Mouse (Mus musculus) adrenal gland (tissue): Measurements from ENCODE around the gene Gm45618.

Experiments used
- intact Hi-C: fragments of 180-260 bp; cut with DNase I; formaldehyde crosslinking; loops from one replicate; pipeline ENCODE4 v1.15.1; 2025

The Gm45618 gene

DNA sequence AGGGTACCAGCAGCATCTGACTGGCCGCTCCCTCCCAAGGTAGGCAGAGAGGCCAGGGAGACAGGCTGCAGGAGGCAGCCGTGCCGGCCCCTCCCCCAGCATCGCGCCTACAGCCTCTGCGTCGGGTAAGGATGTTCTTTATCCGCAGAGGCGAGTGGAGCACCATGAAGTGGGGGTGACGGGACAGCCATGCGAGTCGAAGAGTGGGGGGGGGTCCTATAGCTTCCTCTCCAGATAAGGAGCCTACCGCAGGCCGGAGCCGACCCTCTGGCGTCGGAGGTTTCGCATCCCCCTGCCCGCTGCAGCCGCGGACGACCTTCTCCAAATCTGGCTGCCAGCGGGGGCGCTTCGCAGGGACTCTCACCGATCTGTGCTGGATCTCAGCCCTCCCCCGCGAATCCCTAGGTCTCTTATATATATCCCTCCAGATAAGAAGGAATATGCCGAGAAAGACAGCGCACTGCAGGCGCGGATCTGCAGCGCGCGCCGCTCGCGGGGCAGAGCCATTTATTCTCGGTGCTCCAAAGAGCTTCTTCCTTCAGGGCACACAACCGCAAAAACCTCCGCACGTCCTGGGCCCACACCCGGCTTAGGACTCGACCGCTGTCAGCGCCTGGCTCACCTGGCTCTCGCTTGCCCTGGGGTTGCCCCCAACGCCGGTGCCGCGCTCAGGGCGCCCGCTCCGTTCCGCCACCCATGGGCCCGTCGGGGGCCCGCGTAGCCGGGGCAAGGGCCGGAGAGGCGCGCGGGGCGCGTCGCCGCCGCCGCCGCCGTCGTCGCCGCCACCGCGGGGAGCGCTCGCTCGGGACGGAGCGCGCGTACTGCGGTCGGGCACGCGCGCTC is 26.0 kb downstream of the Gm45618 start:
- intact Hi-C loops, result no loop called here

DNA sequence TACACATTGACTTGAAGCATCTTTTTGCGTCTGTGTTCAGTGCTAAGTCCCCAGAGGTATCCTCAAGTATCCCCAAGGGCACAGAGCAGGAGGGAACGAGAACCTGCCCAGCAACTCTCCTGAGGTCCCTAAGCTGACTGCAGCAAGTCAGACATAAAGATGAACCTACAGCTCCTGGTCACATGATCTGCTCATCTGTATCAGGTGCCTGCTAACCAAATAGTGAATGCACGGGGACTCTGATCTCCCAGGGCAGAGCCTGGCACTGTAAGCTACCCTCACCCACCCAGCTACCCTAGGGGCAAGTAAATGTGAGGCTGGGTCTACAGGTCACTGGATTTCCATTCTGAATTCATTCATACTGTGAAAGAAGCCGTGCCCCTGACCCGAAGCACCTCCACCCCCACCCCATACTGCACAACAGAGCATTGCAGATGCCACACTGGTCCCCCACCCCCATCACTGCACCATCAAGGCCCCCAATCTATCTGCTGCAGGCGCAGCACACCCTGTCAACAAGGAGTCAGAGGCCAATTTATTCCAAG is 26.8 kb downstream of the Gm45618 start:
- intact Hi-C loops, result no loop called here

DNA sequence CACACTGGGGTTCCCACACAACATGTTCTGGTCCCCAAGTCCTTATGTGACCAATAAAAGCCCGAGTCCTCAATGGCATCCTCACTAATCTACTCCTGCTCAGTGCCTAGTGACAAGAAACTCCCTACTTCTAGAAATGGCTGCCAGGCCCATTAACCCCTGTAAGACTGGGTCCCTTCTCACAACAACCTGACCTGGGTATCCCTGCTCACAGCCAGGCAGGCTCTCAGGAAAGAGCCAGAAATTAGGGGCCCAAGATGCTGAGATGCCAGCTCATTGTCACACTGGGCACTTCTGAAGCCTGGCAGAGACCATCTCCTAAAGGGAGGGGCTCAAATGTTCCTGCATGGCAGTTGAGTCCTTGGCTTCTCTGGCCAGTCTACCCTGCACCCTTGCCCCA is 27.5 kb downstream of the Gm45618 start:
- intact Hi-C loops, result no loop called here

DNA sequence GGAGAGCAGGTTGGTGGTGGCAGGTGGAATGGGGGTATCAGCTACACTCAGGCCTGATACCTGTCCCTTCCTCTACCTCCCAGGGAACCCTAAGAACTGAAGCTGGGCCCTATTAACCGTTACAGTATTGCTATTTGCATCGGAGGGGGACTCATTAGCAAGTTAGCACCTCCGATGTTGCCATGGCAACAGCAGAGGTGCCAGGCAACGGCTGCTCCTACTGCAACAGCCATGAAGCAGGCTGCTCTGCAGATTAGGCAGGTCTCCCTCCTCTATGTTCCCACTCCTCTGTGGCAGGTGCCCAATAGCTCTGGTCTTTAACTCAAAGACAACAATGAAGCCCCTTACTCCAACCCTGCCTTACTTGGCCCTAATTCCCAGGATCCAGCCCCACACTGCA is 28.7 kb downstream of the Gm45618 start:
- intact Hi-C loops, result no loop called here

DNA sequence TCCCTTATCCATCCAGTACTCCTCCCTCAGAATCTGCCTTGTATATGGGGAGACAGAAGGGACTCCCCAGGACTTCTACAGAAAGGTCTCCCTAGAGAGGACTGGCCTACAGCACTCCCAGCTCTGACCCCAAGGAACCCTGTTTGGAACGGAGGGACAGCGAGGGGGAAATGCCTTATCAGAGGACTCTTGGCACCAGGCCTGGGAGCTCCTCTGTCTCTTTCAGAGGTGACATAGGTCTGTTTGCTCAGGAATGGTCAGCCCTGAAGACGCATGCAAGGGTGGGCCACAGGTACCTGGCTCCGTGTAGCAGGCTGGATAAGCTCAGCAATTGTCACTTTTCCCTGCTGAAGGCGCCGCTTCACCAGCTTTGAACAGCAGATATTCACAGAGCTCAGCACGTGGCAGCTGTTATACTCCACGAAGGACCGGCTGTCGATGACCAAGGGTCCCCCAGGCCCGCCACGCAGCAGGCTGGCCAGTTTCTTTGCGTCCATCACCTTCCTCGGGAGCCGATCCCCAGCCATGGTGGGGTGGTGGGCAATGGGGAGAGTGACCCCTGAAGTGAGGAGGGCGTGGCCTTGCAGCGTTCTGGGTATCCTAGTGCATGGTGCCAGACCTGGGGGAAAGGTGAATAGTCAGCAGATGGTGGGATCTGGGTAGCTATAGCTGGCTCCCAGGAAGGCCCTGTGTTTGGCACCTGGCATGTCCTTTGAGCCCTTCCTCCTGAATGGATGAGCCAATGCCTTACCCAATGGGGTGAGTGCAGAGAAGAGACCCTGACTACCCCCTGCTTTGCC is 30.7 kb downstream of the Gm45618 start:
- intact Hi-C loops, result no loop called here

DNA sequence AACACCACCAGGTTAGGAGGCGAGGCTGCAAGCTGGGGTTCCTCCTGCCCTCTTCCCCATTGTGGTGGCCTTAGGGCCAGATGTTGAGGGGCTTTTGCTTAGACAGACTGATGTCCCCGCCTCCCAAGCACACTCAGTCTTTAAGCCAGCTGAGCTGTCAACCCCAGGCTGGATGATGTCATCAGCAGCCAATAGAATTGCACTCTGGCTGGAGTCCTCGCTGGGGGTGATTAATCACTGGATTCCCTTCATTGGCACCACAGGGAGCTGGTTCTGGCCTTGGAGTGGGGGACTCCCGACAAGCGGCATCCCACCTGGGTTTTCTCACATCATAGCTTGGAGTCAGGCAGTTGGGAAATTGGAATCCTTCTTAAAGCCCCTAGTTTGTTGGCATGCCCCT is 31.6 kb downstream of the Gm45618 start:
- intact Hi-C loops, result no loop called here

DNA sequence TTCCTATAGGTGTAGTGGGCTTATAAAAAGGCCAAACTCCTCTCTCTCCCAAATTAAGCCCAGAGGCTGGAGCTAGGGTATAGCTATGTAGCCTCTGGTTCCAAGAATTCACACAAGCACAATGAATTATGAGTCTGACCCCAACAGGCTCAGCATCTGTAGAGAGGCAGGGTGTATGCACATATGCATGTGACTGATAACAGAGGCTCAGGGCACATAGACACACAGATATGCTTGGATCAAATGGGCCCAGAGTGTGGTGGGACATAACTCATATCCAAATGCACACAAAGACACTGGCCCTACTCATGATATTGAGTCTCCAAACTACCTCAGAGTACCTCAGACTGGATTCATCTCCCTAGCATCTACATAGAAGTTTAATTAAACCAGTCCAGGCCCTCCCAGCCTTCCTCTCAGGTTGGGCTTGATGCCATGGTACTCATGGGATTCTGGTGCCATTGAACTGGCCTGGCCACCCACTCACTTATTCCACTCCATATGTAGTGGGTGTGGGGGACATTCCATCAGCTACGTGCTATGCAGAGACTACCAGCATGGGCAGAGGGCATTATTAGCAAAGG is 33.4 kb downstream of the Gm45618 start:
- intact Hi-C loops, result no loop called here

DNA sequence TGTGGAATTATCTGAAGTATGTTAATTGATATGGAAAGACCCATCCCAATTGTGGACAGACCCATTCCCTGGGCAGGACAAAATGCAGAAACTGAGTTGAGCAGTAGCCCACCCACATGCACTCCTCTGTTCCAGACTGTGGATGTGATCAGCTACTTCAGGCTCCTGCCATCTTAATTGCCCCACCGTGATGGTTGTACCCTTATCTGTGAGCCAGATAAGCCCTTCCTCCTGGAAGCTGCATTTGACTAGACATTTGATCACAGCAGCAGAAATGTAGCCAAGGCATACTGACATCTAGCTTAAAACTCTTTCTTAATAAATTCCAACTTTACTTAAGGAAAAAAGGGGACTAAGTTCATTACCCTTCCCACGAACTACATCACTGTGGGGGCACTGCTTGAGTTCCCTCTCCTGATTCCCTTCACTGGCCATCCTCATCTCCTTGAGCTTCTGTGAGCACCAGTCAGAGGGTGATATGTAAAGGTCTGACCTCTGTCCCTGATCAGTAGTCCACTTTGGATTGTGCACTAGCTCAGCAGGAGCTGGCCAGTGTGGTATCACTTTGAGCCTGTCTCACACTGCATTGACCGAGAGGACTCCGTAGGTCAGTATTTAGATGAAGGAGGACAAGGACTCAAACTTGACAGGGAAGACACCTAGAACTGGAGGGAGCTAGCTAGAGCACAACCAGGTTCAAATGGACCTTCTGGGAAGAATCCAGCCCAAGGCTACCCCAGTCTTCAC is 34.2 kb downstream of the Gm45618 start:
- intact Hi-C loops, result no loop called here

DNA sequence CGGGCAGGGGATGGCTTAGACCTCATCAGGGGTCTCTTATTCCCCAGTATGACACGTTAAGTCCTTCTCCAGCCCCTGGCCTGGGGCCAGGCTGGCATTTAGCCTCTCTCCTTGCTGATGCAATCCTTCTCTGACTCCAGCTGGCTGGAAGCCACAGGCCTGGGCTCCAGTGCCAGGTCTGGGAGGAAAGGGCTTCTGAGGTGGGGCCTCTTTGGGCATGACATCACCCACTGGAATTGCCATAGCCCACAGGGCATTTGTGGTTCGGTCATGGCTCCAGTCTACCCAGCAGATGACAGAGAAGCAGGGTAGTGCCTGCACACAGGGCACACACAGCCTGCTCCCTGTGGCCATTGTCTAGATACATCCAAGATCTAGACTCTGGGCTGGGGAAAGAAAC is 35.7 kb downstream of the Gm45618 start:
- intact Hi-C loops, result no loop called here

DNA sequence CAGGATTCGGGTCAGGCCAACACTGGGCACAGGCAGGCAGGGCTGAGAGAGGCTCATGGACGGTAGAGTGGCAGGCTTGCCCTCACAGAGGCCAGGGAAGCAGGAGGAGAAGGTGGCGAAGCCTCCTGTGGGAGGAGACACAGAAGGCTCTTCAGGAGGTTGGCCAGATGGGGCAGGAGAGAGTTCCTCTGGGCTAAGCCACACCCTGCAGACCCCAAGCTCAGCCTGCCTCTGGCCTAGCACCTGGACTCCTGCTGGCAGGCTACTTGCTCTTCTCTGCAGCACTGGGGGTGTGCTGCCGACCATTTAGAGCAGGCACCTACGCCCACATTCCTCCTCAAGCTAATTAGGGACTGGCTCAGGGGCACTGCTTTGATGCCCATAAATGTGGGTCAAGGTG is 36.1 kb downstream of the Gm45618 start:
- intact Hi-C loops, result no loop called here

DNA sequence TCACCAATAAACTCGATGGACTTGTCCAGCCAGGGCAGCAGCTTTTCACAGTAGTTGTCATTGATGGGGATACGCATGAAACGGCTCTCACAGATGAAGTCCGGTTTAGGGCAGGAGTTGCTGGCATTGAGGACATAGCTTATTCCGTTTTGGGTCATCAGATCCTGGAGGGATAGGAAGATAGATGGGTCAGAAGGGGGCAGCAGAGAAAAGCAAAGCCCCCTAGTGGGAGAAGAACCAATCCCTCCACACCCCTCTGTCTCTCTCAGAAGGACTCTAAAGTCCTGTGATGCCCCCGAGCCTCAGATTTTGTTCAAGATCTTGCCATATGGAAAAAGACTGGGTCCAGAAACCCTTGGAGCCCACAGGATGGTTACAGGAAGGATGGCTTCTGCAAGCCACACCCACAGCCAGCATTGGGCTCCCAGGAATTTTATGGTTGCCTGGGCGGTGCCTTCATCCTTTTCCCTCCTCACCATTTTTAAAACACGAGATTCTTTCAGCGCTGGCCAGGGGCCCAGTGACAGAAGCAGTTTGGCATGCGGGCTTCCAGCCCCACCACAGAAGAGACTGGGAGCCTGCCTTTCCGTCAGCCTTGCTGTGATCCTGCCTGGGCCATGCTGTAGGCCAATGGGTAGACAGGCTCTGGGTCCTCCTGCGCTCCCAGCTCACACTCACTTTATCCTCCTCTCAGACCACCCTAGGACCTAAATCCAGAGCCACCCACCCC is 36.8 kb downstream of the Gm45618 start:
- intact Hi-C loops, result no loop called here

DNA sequence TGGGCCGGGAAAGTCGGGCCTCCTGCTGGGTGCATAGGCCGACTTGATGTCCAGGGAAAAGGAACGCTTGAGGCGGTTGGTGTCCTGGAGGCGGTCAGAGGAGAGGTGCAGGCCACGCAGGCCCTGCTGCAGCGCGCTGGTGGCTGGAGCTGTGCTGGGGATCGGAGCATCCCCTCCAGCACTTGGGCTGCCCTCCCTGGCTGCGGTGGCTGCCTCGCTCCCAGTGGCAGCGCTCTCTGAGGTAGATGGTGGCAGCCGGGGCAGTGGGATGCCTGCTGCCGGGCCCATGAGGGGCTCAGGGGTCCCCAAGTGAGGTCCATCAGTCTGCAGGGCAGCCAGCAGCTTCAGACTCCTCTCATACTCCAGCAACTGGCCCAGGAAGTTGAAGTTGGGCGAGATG is 37.9 kb downstream of the Gm45618 start:
- intact Hi-C loops, result no loop called here

DNA sequence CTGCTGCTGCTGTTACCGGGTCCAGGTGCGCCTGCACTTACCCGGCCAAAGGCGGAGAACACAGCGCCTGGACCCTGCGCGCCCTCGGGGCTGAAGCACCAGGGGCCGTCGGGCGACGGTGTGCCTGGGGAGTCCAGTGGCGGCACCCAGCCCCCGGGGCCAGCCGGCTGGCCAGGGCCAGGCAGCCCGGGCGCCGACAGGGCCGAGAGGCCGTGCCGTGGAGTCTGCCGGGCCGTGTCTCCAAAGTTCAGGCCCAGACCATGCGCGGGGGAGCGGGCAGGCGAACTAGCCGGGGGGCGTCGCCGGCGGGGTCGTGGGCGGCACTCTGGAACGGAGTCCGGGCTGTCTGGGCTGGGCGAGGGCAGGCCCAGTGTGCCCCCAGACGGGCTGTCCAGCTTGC is 38.4 kb downstream of the Gm45618 start:
- intact Hi-C loops, result no loop called here

DNA sequence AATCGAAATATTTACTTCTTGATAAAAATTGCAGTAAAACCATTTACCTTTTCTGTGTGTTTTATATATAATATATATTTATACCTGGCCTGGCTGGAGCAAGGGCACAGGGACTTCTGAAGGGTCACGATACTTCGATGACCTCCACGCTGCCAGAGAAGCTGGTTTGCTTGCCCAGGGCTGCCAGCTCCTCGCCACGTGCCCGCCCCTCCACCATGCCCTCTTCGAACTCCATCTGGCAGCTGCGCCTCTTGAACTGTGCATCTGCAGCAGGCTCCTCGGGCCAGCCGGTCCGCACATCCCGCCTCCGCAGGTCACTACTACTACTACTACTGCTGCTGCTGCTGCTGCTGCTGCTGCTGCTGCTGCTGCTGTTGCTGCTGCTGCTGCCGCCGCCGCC is 38.8 kb downstream of the Gm45618 start:
- intact Hi-C loops, result no loop called here

DNA sequence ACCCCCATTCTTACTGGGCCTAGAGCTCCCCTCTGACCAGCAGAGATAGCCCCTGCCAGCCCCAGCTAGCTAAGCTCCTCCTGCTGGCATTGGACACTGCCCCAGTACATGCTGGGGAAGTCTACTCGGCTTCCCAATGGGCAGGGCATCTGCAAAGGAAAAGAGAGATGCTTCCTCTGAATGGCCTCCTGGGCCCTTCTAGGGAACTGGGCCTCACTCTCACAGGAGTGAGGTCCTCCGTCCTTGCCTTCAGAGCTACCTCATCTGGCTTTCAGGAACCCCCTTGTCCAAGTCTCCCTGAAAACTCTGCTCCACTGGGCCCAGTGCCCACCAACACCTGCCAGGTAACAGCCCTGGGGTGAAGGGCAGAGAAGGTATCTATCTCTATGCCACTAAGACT is 39.7 kb downstream of the Gm45618 start:
- intact Hi-C loops, result no loop called here

DNA sequence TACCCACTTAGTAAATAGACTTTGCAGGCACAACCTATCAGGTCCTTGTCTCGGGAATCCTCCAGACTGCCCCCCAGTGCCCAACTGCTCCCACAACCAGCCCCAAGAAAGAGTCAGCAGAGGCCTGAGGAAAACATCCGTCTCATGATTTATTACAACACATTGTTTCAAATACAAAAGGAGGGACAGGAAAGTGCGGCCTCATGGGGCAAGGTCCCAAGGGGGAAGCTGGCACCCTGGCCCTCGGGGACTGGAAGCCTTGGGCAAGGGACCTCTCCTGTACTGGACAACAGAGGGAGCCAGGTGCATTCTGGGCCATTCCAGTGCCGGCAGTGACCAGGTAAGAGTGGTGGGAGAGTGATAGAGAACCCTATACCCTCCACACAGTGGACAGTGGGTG is 41.2 kb downstream of the Gm45618 start:
- intact Hi-C loops, result no loop called here

DNA sequence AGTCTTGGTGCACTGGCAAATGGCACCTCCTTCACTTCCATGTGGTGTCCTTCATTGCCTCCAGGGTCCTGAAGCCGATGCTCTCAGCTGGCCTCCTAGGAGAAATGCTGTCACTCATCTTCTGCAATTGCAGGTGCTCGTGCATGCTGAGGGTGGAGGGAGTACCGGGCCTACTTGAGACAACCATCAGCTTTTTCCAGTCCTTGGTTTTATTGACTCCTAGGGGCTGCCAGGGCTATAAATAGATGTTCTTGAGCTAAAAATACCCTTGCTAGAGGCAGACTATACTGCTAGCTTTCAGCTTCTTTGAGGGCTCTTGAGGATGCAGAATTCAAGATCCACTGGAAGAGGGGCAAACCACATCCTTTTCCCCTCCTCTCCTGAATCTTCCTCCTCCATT is 43.4 kb downstream of the Gm45618 start:
- intact Hi-C loops, result no loop called here

DNA sequence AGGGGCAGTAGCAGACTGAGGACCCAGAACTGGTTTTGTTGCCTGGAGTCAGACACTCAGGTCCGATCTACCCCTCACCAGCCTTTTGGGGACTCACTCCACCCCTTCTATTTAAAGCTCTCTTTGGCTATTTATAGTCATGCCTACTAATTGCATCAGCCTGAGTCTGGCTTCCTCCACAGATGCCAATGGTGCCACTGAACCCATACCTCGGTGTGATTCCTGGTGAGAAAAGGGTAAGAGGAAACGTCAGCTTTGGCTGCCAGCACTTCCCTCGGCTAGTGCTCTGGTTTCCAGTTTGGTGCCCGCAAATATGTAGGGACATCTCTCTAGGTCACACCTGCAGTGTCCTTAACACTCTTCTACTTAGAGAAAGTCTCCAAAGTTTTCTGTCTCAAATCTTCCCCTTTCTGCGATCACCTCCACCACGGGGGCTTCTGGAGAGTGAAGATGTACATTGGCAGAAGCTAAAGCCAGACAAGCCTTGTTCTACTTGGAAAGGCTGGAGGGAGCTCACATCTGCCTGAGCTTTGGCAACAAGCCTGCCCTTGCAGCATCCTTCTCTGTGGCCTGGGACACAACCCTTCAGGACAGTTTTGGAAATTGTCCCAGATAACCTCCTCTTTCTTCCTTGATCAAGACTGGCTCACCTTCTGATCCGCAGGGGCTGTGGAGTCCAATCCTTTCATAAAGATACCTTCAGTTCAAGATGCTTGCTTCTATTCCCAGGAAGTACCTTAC is 46.2 kb downstream of the Gm45618 start:
- intact Hi-C loops, result no loop called here

DNA sequence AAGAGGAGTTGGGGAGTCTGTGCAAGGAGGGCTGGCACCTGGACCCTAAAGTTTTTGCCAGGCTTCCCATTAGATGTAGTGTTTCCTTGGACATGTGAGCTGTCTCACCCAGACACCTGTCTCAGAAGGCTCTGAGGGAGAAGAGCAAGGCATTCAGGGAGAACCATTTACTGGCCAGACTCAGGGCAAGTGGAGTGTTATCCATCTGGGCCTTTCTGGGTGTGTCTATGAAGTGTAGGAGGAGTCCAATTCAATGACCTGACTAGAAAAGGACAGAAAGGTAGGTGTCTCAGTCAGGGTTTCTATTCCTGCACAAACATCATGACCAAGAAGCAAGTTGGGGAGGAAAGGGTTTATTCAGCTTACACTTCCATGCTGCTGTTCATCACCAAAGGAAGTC is 48.8 kb downstream of the Gm45618 start:
- intact Hi-C loops, result loop anchor here (1.0 kb wide), 1 partner anchor 26 kb away; no protein-coding TSS in a partner anchor

DNA sequence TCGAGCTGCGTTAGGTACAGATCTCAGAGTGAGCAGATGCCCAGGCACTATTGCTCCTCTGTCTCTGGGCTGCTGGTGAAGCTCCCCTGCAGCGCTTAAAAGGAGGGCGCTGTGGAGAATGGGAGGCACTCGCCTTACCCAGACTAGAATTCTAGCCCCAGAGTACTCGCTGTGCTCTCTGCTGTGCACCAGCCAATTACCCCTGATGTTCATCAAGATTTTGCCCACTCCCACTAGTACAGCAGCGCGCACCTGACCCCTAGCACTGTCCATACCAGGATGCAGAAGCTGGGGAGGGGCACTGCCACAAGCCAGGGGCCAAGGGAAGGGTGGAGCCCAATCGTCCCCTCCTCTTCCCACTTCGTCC is 49.3 kb downstream of the Gm45618 start:
- intact Hi-C loops, result loop anchor here (1.0 kb wide), 1 partner anchor 26 kb away; no protein-coding TSS in a partner anchor
